Mouse (Mus musculus) gastrocnemius, postnatal 10 days (tissue): ENCODE measurements around the gene Lamp5. TPM values are rescaled to one million over a fixed set of nuclear protein-coding genes. Genes with fewer than 3 reads are reported as not detected.

Experiments
- DNase-seq: peaks from one replicate; pipeline ENCODE4 v3.0.0; 2021; ENCODE audit warnings: mixed read lengths
- long read RNA-seq, 2 experiments: library from polyadenylated mRNA; stranded (forward); transcript quantifications; one replicate each; pipeline ENCODE4 v2.0.0; 2021
- total RNA-seq, 2 experiments: library from RNA; stranded (reverse); gene quantifications; 2 replicates each; pipeline ENCODE4 v1.2.3; 2021

The Lamp5 gene
- total RNA-seq, result not detected
- long read RNA-seq, experiment 1, result 0 reads
- long read RNA-seq, experiment 2, result 0 reads

DNA sequence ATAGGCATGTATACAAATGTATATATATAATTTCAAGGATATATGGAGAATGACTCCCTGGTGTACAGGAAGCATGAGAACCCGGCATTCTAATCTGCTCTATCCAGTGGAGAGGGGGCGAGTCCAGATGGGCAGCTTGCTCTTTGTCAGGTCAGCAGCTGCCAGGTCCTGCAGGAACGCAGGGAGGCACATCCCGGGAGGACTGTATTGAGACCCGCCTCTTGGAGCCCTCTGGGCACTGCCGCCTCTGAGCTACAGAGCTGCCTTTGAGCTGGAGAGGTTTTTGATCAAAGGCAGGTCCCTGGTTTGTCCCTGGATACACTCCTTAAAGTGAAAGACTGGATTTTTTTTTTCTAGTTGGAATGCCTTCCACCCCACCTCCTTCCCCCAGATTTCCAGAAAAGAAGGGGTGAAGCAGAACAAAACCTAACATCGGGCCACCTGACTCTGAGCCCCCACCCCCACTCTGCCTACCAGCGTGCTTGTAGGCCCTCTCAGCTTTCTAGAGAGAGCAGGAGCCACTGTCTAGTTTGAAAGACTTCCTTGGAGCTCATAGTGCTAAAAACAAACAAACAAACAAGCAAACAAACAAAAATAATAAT is at the start of gene Lamp5:
TSS of gene Lamp5 (plus strand) at position 552 of the 602 bp plus-strand sequence.
- DNase-seq, result no peak

DNA sequence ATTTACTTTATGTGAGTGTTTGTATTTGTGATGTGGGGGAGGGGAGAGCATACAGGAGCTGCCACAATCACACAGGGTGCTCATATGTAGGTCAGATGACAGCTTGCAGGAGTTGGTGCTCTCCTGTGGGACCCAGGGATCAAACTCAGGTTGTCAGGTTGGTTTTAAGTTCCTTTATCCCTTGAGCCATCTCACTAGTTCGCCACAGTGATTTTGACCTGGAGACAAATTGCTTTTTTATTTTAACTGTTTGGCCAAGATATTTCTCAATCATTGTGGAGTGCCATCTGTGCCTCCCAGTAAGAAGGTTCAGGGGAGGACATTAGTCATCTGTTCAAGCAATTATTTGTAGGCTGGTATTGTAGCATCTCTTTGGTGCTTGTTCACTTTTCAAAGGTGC is 48.2 kb upstream of the Lamp5 start:
- DNase-seq, result no peak

DNA sequence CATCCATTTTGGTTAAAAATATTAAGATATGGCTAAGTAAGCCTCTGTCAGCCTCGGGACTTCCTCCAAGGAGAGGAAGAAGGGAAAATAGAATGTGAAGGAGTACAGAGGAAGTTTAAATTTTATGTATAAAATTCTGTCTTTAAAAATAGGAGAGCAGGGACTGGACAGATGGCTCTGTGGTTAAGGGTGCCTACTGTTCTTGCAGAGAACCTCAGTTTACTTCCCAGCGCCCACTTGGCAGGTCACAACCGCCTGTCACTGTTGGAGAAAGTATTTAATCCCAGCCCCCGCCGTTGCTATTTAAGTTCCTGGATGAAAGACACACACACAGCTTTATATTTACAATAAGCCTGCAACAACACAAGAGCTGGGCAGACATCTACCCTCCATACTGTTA is 45.8 kb upstream of the Lamp5 start:
- DNase-seq, result no peak

DNA sequence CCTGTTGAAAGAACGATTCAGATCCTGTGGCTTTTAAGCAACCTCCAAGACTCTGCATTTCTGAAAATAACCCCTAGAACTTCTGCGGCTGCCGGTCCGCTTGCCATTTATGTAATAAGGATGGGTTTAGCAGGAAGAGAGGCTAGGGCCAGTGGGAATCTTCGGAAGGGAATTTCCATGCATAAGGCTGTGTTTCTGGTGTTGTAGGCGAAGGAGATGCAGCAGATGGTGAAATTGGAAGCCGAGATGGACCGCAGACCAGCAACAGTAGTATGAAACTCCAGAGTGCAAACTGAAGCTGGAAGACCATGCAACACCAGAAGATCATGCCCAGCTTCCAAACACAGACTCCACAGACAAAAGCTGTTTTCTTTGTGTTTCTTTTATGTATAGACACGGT is 39.3 kb upstream of the Lamp5 start:
- no peak for DNase-seq

DNA sequence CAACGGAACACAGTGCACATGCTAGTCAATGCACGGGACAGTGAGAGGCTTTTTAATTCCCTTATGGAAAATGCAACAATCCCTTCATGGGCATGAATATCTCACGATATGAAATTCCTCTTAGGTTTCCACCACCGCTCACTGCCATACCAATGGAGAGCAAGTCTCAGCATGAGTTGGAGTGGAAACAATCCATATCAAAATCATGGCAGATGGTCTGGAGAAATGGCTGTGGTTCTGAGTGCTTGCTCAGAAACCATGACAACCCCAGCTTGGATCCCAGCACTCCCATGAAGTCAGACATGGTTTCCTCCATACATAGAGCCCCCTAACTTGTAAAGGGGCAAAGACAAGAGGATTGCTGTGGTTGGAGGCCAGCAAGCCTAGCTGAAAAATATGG is 3.6 kb upstream of the Lamp5 start:
- DNase-seq, result no peak

DNA sequence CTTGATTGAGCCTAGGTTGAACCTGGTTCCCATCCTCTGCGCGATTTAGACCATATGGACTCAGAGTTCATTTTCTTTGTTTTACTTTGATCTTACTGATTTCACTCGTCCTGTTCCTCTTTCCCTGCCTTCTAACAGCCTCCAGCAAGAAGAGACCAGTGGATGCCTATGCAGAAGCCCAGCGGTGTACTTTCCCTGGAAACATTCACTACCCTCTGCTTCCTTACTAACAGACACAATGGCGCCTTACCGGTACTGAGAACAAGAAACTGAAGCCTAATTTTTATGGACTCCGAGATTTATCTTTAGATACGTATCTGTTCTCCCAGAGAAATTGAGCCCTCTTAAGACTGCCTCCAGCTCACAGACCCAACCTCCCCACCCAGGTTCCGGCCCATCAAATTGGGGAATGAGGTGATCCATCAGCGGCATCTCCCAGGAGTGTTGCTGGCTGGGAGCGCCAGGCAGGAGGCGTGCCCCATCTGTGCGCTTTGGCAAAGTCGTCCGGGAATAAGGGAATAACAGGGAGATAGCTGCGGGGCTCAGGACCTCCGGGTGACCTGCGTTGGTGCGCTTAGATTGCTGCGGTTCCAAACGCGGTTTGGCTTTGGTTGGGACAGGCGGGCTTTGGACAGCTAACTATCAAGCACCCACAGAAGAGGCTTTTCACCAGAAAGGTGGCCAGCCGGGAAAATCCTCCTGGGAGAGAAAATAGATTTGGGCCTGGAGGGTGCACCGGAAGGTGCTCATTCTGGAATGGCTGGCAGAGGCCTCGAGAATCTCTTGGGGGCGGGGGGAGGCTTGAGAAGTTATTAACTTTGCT is 1.0 kb upstream of the Lamp5 start:
- DNase-seq, result no peak

DNA sequence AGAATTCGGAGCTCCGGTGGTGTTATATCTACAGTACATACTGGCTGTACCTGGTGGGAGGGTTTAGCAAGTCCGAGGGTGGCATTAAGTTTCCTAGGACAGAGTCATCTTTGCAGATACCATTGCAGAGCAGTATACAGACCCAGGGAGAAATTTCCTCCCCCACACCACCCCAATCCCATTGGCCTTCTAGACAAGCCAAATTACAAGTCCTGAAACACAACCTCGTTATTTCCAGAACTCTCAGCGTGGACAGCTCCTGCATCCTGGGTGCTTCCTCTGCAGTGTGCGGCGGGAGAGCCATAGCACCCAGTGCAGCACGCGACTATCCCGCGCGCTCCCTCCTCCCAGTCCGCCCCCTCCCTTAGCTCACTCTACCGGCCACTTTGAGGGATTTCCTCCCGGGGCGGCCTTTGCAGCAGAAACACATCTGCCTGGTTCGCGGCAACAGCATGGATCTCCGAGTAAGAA is 5.9 kb downstream of the Lamp5 start:
- DNase-seq, result no peak

DNA sequence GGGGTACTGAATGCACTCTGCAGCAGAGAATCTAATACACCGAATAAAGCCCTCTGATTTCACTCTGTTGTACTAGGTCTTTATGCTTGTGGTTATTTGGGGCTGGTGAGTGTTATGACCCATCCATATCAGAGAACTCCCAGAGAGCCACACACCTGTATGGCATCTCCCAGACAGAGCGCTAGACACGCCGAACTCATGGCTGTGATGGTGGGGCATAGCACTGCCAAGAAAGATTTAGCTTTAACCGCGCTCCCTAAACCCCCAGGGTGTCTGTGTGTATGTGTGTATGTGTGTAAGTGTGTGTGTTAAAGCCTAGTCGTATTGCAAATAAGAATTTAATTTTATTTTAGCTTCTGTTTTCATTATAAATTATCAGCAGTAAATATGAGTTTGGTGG is 6.4 kb downstream of the Lamp5 start:
- DNase-seq, result no peak

DNA sequence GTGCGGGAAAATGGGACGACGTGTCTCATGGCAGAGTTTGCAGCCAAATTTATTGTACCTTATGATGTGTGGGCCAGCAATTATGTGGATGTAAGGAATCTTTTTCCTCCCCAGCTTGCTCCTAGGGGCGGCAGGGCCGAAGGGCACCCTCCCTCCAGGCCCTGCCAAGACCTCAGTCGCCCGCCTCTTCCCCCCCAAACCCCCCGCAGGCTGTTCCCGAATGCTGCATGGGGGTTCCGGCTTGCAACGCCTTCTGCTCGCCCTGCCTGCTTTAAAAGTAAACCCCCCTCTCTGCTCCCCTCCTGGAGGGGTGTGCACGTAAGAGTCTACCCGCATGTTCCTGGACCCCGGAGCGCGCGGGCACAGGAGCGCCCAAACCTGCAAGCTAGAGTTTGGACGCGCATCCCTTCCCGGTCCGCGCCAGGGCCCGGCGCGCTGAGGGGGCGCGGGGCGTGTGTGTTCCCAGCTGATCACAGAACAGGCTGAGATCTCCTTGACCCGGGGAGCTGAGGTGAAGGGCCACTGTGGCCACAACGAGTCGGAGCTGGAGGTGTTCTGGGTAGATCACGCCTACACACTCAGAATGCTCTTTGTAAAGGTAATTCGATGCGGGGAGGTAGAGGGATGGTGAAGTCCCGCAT is 7.1 kb downstream of the Lamp5 start:
- DNase-seq, result no peak

DNA sequence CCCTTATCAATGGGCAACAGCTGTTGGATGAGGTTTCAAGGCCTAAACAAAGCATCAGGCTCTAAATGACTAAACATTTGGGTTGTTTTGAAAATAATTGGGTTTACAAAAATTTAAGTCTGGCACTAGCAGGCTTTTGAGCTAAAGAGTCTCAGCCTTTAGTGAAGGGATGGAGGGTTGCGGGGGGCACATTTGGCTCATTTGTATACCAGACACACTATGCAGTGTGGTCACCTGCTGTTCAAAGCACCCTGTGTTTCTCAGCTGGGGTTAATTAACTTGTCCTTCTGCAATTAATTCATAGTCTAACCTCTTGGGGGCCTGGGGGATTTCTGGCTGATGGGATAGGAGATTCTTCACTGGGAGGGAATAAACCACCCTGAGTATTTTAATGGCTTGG is 12.3 kb downstream of the Lamp5 start:
- no peak for DNase-seq

DNA sequence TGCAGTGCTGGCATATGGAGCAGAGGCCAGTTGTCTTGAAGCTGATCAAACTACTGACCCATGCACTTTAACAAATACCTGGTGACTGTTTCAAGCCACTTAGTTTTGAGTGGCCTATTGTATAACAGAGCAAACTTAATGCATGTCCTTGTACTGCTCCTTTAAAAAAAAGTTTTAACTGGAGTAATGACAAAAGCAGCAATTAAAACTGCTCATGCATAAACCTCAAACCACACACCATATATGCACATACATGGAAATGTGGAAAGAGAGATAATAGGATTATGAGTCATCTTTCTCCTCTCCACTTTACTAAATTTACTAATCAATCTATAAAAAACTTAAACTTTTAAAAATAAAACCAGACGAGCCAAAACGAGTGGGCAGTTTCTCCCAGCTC is 43.9 kb downstream of the Lamp5 start:
- DNase-seq, result no peak

DNA sequence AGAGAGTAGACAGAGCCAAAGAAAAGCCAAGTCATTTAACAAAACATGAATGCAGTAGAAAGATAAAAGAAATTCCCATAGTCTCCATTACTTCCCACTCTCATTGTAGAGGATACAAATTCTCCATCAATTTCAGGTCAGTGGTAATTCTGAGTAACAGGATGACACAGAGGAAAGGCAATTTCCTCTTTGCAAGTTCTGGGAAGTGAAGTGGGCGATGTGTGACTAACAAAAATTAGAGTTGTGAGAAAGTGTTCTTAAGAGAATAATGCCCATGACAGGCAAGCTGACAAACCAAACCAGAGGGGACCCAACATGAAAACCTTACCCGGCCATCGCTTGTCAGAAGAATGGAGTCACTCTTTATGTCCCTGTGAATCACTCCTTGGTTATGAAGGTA is 45.1 kb downstream of the Lamp5 start:
- DNase-seq, result no peak

DNA sequence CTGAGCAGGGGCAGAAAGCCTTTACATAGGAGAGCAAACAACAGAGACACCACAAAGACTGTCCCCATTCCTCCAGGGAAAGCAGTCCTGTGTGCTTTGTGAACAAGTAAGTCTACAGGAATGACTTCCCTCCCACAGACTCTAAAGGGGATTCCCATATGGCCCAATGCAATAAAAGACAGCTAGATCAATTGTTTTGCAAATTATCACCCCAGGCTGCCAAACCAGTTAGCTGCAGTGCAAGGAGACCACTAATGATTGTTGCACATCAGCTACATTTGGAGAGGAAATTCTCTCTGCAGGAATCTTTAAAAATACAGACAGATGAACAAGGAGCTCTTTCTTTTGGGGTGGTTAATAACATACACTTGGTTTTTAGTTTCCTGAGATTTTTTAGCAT is 55.6 kb downstream of the Lamp5 start:
- no peak for DNase-seq

DNA sequence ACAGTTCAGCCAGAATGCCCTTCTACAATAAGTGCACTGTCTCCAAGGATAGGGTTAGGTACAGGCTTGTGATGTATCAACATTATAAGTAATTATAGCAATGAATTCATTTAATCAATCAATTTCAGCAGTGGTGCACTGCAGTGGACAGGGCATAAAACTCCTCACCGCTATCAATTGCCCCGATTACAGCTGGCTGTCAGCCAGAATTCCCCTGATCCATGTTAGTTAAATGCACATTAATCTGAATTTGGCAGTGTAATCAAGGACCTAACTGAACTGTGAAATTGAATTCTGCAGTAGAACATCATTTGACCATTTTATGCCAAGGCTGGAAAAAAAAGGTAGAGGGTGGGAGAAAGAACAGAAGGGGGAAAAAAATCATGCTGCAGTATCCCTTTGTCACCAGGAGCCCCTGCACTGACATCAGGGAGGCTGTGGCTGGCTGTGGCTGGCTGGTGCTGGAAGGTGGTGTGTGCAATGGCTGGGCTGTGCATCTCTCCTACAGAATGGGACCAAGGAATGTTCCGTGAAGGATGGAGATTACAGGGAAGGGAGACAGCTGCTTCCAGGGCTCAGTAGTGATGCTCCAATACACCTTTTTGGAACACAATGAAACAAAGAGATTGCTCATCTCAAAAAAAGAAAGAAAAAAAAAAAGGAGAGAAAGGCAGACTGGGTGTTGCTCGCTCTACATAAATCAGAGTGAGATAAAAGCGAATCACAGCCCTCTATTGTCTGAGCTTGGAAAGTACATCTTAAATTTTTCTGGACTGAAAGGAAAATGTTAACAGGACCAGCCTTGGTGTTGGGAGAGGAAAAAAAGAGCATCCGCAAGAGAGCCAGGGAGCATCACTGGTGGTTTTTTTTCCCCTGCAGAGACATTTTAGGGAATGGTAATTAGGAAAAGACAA is 56.3 kb downstream of the Lamp5 start:
- no peak for DNase-seq

DNA sequence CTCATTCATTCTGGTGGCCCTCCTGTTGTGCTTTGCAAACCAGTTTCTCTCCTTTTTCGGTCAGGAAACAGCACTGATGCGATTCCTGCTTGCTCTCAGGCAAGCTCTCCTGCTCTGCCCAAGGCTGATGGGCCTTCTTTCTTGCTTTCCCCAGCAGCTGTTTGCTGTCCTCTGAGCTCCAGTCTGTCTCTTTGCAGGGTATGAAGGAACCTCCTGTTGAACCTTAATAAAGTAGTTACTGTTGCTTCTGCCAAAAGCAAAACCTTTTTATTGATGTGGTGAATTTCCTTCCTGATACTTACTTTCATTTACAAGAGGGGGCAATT is 57.0 kb downstream of the Lamp5 start:
- no peak for DNase-seq

DNA sequence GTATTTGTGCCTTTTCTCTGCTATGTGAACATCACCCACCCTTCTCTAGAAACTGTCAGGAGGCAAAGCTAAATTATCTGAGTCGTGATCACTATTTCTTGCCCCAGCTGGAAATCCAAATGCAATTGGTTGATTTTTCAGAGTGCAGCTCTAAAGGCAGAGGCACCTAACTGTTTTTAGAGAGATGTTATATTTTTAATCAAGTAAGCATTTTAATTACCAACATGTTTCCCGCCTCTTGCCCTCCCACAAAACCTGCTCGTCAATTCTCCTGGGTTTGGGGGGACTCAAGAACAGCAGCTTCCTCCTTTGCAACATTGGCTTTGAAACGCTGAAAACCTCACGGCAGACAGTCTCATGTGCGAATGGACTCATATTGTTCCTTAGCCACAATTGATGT is 61.3 kb downstream of the Lamp5 start:
- DNase-seq, result no peak

DNA sequence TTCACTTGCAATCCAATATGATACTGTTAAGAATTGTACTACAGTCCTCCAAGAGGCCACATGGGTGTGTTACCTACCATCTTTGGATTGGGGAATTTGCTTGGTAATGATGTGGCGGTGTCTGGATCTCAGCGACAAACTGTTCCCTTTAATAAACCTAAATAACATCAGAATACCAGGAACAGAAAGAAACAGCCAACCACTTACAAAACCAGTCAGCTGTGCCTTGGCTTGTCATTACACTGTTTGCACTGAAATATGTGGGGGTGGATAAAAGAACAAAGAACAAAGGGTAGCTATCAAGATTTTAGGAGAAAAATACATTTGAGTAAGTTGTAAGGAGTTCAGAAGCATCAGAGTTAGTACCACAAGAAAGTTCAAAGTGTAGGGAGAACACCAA is 66.0 kb downstream of the Lamp5 start:
- no peak for DNase-seq
